Mouse (Mus musculus) layer of hippocampus, postnatal 25 days (tissue): ENCODE measurements at regions not wholly inside any gene's neighbourhood (a gene's known extent, or its start where the extent isn't known, plus 50 kb on each side); places are given as distances from the start of the nearest gene placed in this dataset.
"Not testable (repeated sequence)": the region's sequence is repeated elsewhere in the genome, so short reads cannot be mapped to it uniquely, and the experiment has no call there.

Experiments used
- DNase-seq, 2 experiments: peaks; one replicate each; pipeline ENCODE4 v3.0.0; 2022; ENCODE audit warnings: mixed read lengths in 2 of 2, low spot score in 1 of 2; ENCODE audit errors: extremely low spot score in 1 of 2

DNA sequence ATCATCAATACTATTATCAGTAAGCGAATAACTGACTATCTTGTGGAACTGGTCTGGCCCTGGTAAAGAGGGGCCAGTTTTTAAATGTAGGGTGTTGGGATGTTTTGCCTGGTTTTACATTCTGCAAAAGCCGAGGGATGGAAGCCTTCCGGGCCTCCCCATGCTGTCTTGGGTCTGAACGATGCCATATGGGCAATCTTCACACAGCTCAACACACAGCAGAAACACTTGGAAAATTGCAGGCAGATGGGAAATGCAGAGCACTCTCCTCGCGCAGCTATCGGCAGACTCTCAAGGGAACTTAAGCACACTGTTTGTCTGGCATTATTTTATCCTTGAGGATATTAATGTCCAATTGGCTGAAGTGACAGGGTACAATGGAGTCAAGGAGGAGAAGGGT, 129.3 kb upstream of the Lnx1 start:
- DNase-seq = no peak

DNA sequence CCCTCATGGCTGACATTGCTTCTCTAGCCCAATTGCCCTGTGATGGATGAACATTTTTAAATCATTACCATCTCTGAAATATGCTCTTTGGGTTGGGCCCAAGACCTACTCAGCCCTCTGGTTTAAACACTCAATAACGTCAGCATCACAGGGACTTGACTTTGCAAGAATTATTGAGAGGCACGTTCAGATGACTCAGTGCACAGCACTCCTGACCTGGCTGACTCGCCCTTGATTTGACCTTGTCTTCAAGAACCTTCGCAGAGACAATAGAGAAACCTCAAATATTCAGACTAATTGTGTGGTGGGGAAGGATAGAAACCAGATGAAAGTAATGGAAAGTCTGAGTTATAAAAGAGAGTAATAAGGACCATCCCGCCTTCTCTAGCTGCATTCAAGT, 127.9 kb upstream of the Lnx1 start:
- no peak for DNase-seq

DNA sequence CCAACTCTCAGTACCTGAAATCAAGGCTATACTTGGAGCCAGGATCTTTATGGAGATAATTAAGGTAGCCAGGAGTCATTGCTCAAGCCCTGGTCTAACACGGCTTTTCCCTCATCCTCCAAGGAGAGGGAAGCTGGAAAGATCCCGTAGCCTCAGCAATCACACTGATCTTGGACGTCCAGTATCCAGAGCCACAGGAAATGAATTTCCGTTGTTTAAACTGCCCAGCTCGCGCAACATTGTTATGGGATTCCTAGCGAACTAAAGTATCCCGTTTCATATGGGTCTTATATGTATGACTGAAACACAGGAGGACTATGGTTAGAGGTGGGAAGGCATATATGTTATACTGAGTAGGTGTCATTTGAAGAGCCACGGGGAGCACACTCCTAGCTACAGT, 126.3 kb upstream of the Lnx1 start:
- no peak for DNase-seq

- no peak for DNase-seq
Measured at GRCm38 (mm10) chr5:74827944-74828343, 125.2 kb upstream of the Lnx1 start.

DNA sequence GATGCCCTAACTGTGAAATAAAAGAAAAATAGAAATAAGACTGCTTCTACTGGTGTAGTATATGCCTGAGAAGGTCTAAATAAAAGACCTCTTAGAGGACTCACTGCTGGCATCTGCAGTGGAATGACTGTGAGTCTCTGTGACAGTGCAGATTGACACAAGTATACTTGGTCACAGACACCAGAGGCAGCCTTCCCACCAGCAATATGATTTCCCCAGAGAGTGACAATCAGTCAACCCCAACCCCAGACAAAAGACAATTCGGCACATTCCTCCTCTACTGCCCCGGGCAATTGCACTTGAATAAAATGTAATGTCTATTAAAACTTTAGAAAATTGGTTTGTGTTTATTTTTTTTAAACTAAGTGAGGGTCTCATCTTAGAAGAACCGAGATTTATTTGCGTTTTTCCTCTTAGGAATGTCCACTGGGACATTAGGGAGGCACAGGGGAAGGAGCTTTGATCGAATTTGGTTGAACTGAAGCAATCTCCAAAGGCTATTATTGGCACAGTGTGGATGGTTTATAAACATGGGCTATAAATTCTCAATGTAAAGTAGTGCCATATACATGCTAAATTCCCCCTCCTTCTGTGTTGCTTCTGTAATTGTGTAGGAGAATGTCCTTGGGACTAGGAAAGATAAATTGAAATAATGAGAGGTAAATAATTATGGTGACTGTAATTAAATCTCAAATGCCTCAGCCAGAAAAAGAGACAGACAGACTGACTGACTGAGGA, 123.0 kb upstream of the Lnx1 start:
- no peak for DNase-seq

- no peak for DNase-seq
Measured at GRCm38 (mm10) chr5:74823719-74824118, 121.0 kb upstream of the Lnx1 start.

DNA sequence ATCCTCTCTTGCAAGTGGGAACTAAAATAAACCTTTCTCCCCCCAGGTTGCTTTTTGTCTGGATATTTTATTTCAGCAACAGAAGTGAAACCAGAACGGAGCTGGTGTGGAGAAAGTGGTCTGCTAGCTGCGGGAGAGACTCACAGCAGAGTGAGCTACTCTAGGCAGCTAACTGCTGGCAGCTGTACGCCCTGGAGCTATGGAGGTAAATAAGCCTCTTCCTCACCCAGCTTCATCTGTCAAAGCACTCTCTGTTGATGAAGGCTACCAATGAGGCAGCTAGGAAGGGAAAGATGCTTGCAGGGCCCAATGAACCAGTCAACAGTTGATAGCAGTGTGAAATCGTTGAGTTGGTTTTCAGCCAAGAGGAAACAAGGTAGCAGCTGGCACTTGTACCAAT, 119.3 kb upstream of the Lnx1 start:
- DNase-seq = no peak

DNA sequence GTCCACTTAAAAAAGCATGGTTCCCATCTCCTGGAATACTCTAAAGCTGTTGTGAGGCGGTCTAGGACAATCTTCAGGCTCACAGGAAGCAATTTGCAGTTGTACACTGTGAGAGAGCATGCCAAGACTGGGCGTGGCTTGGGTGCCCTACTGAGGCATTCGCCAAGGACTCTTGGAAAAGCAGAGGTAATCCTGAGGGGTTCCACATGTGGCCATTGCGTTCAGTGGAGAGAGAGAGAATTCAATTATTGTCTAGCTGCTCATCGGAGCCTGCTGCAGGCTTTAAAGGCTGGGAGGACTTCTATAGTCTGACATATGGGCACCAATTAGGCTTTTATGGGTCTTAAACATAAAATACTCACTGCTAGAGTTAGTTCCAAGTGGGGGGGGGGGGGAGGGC, 113.8 kb upstream of the Lnx1 start:
- DNase-seq = no peak

DNA sequence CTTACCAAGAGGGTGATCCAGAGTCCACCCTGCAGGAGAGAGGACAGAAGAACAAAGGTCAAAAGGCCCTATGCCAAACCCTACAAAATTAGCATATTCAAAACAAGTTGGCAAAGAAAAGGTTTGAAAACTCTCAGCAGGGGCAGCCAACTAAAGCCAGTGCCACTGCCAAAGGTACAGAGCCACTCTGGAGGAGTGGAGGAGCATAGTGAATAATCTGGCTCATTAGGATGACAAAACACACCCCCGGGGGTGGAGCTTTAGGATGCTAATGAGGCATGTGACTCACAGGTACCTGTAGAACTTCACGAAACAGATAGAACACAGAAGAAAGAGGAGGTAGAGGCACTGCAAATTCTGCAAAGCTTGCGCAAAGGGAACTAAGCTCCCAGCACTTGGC, 110.7 kb upstream of the Lnx1 start:
- DNase-seq = no peak

DNA sequence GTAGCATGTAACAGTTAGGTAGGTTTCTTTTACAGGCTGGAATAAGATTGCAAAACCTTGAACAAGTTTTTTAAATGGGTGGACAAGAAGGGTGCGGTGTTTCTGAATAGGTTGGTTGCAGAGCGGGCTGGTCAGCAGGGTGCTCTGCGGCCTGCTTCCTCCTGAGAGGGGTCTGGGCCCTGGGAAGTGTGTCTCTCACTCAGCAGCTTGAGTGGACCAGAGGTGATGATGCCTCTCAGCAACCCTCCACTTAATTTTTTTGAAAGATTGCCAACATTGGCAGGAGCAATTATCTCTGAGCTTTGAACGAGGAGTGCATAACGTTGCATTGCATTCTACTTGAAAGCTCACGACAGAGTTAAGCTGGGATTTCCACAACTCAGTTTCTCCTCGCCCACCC, 108.3 kb upstream of the Lnx1 start:
- no peak for DNase-seq

DNA sequence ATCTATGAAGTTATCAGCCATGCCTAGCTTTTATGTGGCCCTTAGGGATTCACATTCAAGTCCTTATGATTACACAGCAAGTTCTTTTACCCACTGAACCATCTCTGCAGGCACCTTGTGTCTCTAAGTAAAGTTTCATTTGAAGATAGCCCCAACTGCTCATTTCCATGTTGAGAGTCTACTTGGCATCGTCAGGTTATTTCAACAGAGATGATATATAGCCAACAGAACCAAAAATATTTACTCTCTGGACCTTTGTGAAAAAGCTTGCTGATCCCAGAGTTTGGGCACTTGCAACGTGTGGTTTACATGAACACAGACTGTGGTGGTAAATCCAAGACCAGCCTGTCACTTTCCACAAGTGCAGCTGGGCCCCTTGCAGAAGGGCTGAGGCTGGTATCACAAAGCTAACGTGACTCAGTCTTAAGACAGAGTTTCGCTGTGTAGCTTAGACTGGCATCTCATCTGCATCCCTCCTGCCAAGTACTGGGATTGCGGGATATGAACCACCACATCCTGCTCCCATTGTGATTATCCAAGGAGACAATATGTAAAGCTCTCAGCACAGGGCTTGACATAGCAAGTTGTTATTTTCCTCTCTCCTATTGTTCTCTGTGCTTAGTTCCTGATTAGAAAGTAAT, 105.0 kb upstream of the Lnx1 start:
- DNase-seq = no peak

GRCm38 (mm10) chr5:74801946-74802345, 99.2 kb upstream of the Lnx1 start:
- DNase-seq = no peak

GRCm38 (mm10) chr5:74800351-74800750, 97.6 kb upstream of the Lnx1 start:
- DNase-seq = no peak

GRCm38 (mm10) chr5:74796421-74797067, 93.8 kb upstream of the Lnx1 start:
- peak; percentile 26 to 73 for DNase-seq

DNA sequence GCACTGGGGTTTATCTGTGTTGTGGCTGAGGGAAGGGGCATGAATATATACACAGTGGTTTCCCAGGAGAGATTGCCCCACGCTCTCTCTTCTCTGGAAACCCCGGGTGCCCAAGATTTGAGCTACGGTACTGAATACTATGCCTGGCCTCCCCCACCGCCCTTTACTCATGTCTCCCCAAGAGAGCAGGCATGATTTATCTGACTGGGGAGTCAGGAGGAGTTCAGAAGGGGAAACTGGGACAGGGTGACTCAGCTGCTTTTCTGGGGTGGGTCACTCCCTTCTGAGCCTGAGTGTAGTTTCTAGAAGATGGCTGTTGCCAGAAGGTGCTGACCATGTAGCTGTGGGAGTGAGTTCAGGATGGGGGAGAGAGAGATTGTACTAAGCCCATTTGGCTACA, 92.0 kb upstream of the Lnx1 start:
- no peak for DNase-seq

- no peak for DNase-seq
Measured at GRCm38 (mm10) chr5:74793431-74793830, 90.7 kb upstream of the Lnx1 start.

- DNase-seq = no peak
Measured at GRCm38 (mm10) chr5:74792936-74793335, 90.2 kb upstream of the Lnx1 start.

- peak in 1 of 2 experiments; percentile 36 for DNase-seq
Measured at GRCm38 (mm10) chr5:74792301-74792700, 89.6 kb upstream of the Lnx1 start.

DNA sequence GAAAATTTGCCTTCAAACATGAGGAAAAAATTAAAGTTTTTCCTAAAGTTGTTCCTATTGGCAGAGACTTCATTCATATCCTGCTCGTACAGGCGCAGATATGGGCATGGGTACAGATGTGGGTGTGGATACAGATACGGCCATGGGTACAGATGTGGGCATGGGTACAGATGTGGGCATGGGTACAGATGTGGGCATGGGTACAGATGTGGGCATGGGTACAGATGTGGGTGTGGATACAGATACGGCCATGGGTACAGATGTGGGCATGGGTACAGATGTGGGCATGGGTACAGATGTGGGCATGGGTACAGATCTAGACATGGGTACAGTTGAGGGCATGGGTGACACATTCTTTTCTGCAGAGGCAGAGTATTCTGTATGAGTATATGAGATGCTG, 87.8 kb upstream of the Lnx1 start:
- not testable (repeated sequence) for DNase-seq

GRCm38 (mm10) chr5:74783906-74784305, 81.2 kb upstream of the Lnx1 start:
- no peak for DNase-seq

GRCm38 (mm10) chr5:74778076-74778465, 75.4 kb upstream of the Lnx1 start:
- DNase-seq = no peak
